Mouse (Mus musculus): ENCODE data around the gene Mmrn1. TPM values are rescaled to one million over a fixed set of nuclear protein-coding genes. Genes with fewer than 3 reads are reported as not detected.

The Mmrn1 gene
- total and polyA plus RNA-seq, 2 experiments from 2014 or later = 2.0 to 7.9 TPM

DNA sequence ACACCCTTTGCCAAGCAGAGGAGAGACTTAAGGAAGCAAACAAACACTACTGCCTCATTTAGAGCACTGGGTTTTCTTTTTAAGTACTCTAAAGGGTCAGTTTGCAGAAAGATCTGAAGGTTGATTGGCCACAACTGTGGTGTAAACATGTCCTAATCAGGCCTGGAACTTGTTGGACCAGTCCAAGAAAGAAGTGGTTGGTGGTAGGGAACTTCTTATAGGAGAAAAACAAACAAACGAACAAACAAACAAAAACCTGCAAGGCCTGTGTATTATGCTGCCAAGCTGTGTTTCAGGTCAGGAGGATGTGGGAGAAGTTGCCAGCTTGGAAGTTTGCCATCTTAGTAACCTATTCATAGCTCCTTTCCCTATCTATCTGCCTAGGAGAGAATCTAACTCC lies 108.5 kb downstream of the Mmrn1 start:
- Histone ChIP-seq H3K4me3 (ENCODE audit: low read depth, low read length) (no peak overlapping the region), H3K27ac (ENCODE audit: low read depth) (no peak overlapping the region), H3K4me2 (ENCODE audit: low read depth, low read length) (no peak overlapping the region), H3K9ac (replicated peaks; ENCODE audit: low read depth, low read length) (no peak overlapping the region), H3K9me3 (replicated peaks; ENCODE audit: control insufficient read depth, low read length) (no peaks in the 10 kb centered on the region), H3K27me3 (ENCODE audit: control insufficient read depth, insufficient read depth, low read length) (no peaks in the 10 kb centered on the region), H3K4me1 (ENCODE audit: control insufficient read depth, insufficient read depth) (0 out of 2 replicates have a peak, but pooled peaks cover 4% of the 10 kb centered on the region), H3K36me3 (replicated peaks; ENCODE audit: control insufficient read depth, insufficient read depth, low read length) (no peaks in the 10 kb centered on the region)
- DNase-seq (ENCODE audit: low spot score) (no peak), ATAC-seq (ENCODE audit: insufficient read depth, low read depth) (no peak)
- TF ChIP-seq EP300 (IDR thresholded peaks at IDR 0.05; ENCODE audit: low read depth) (no peak), CTCF (IDR thresholded peaks at IDR 0.05; ENCODE audit: low read depth) (no peak)
- 27% methylated on average over 1 of the region's 1 CpGs for WGBS

Other genes with a start within 250 kb of the Mmrn1 start
- 2.4 and 9.5 TPM in 2 replicates for gene Snca, start 95.1 kb upstream of the Mmrn1 start, total RNA-seq (2014; rRNA removed; ENCODE audit: low replicate concordance)
- 10.6 and 15.7 TPM in 2 replicates for gene Snca, start 95.1 kb upstream of the Mmrn1 start, polyA plus RNA-seq (2015; fragmentation: Nextera tagmentation; extraction: Ambion mirVana)

All from heart, postnatal 0 days (tissue).